ENCODE assay signal across 10 mouse cellular contexts in the genomic region with DNA sequence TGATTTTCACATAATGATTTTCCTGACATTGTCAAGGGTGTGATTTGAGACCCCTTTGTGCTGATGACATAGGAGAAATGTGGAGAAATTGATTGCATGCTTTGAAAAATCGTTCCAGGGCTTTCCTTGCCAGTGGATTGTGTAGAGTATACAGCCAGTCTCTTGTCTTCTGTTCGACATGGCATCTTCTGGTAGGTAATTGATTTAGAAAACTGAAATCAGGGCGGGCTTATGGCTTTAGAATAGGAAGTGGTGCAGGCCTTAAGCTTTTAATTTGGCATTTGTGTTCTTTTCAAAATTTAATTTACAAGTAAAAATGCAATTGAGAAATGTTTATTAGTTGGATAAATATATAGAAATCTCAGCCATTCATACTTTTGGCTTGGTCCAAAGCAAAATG. TPM values are rescaled to one million over a fixed set of nuclear protein-coding genes. Genes with fewer than 3 reads are reported as not detected.
DNase-seq lines count a peak whose midpoint lies in the region; ATAC-seq and TF ChIP-seq lines count a peak whose summit lies in the region.
"Had no signal": no experiment of that assay in that cellular context is flagged by ENCODE, and none has a peak within 500 bp of the region (broad histone marks: within the 10 kb centered on the region; RNA-seq: fewer than 3 reads in every experiment).

No protein-coding gene starts in this region.

- DNase-seq in kidney, postnatal 4 days: no peak
- no peak for DNase-seq in midbrain, postnatal 0 days (ENCODE audit: low spot score)
- no peak for DNase-seq in cerebellum, adult 9-10 months
- DNase-seq in left cerebral cortex, postnatal 4 days: no peak
- no peak for DNase-seq in gastrocnemius, adult 8-10 months (ENCODE audit: low spot score in 2 of 2)
- DNase-seq: gastrocnemius, adult 2 months had no signal

- peak overlapping the region; percentile 54; the same call in 1 of the 2 replicates for H3K9ac ChIP-seq in kidney, embryonic 16.5 days (replicated peaks; ENCODE audit: low read length)
- H3K9ac ChIP-seq in embryonic facial prominence, embryonic 15.5 days: no peak overlapping the region
- no peak overlapping the region for H3K9ac ChIP-seq in intestine, postnatal 0 days (ENCODE audit: low read depth, low read length)
- H3K9ac ChIP-seq in midbrain, postnatal 0 days (replicated peaks; ENCODE audit: low read length, poor library complexity, severe bottlenecking): peak overlapping the region; percentile 99

- H3K4me3 ChIP-seq in kidney, embryonic 16.5 days (ENCODE audit: low read length): peak overlapping the region; percentile 94
- peak overlapping the region; percentile 94 for H3K4me3 ChIP-seq in embryonic facial prominence, embryonic 15.5 days (replicated peaks)
- no peak overlapping the region for H3K4me3 ChIP-seq in intestine, postnatal 0 days (ENCODE audit: low read depth, low read length)
- H3K4me3 ChIP-seq in midbrain, postnatal 0 days (ENCODE audit: low read depth, low read length): peak overlapping the region; percentile 94

- H3K9me3 ChIP-seq in kidney, embryonic 16.5 days (ENCODE audit: low read length): no peaks in the 10 kb centered on the region
- H3K9me3 ChIP-seq in embryonic facial prominence, embryonic 15.5 days (replicated peaks): no peaks in the 10 kb centered on the region
- H3K9me3 ChIP-seq in intestine, postnatal 0 days (ENCODE audit: control insufficient read depth): no peaks in the 10 kb centered on the region
- H3K9me3 ChIP-seq in midbrain, postnatal 0 days (ENCODE audit: low read length): no peaks in the 10 kb centered on the region
- H3K9me3 ChIP-seq: G1E had no signal

- peaks cover 18% of the 10 kb centered on the region; the same call in 1 of the 2 replicates for H3K4me1 ChIP-seq in kidney, embryonic 16.5 days (ENCODE audit: insufficient read depth, low read length)
- H3K4me1 ChIP-seq in embryonic facial prominence, embryonic 15.5 days: peaks cover 14% of the 10 kb centered on the region
- H3K4me1 ChIP-seq in intestine, postnatal 0 days (replicated peaks; ENCODE audit: control insufficient read depth, insufficient read depth, low read length): no peaks in the 10 kb centered on the region
- H3K4me1 ChIP-seq in midbrain, postnatal 0 days (ENCODE audit: insufficient read depth, low read length): peaks cover 25% of the 10 kb centered on the region; the same call in 1 of the 2 replicates

- WGBS in kidney, embryonic 16.5 days: 61% methylated on average over 3 of the region's 3 CpGs
- WGBS in embryonic facial prominence, embryonic 15.5 days: 44% methylated on average over 3 of the region's 3 CpGs
- WGBS in intestine, postnatal 0 days: 59% methylated on average over 3 of the region's 3 CpGs
- WGBS in midbrain, postnatal 0 days: 11% methylated on average over 3 of the region's 3 CpGs

- no peak overlapping the region for H3K27ac ChIP-seq in kidney, embryonic 16.5 days (ENCODE audit: low read length)
- H3K27ac ChIP-seq in embryonic facial prominence, embryonic 15.5 days (replicated peaks): no peak overlapping the region
- H3K27ac ChIP-seq in intestine, postnatal 0 days (ENCODE audit: low read depth, low read length): no peak overlapping the region
- H3K27ac ChIP-seq in midbrain, postnatal 0 days (ENCODE audit: low read depth, low read length): peak overlapping the region; percentile 99
- H3K27ac ChIP-seq: gastrocnemius, adult 2 months had no signal

- peaks cover 36% of the 10 kb centered on the region for H3K36me3 ChIP-seq in kidney, embryonic 16.5 days (ENCODE audit: insufficient read depth, low read length)
- H3K36me3 ChIP-seq in embryonic facial prominence, embryonic 15.5 days: peaks cover 36% of the 10 kb centered on the region
- H3K36me3 ChIP-seq in intestine, postnatal 0 days (ENCODE audit: control insufficient read depth, insufficient read depth): 0 out of 2 replicates have a peak, but pooled peaks cover 14% of the 10 kb centered on the region
- peaks cover 13% of the 10 kb centered on the region for H3K36me3 ChIP-seq in midbrain, postnatal 0 days (ENCODE audit: insufficient read depth, low read length)

- no peak for TF ChIP-seq CTCF in intestine, postnatal 0 days (IDR thresholded peaks at IDR 0.05; ENCODE audit: low read depth)
- TF ChIP-seq CTCF in midbrain, postnatal 0 days (IDR thresholded peaks at IDR 0.05): no peak

- no peaks in the 10 kb centered on the region for H3K27me3 ChIP-seq in kidney, embryonic 16.5 days (ENCODE audit: insufficient read depth, low read length)
- H3K27me3 ChIP-seq in embryonic facial prominence, embryonic 15.5 days: no peaks in the 10 kb centered on the region
- no peaks in the 10 kb centered on the region for H3K27me3 ChIP-seq in intestine, postnatal 0 days (replicated peaks; ENCODE audit: control insufficient read depth, insufficient read depth, low read length)
- no peaks in the 10 kb centered on the region for H3K27me3 ChIP-seq in midbrain, postnatal 0 days (ENCODE audit: insufficient read depth, low read length)

- intact Hi-C loops in left cerebral cortex, postnatal 4 days (cut with DNase I): loop anchor here (2.0 kb wide), 1 partner anchor 73 kb away; a partner anchor contains a TSS

- peak overlapping the region; percentile 72 for H3K4me2 ChIP-seq in kidney, embryonic 16.5 days (replicated peaks; ENCODE audit: low read depth, low read length)
- H3K4me2 ChIP-seq in embryonic facial prominence, embryonic 15.5 days (replicated peaks): peak overlapping the region; percentile 91
- peak overlapping the region; percentile 99 for H3K4me2 ChIP-seq in intestine, postnatal 0 days (replicated peaks; ENCODE audit: low read depth)
- H3K4me2 ChIP-seq in midbrain, postnatal 0 days (ENCODE audit: low read depth, low read length, poor library complexity, severe bottlenecking): peak overlapping the region; percentile 86

- no peak for ATAC-seq in kidney, embryonic 16.5 days (ENCODE audit: low FRiP score, low TSS enrichment)
- ATAC-seq in embryonic facial prominence, embryonic 15.5 days (ENCODE audit: insufficient number of reproducible peaks, low FRiP score, low TSS enrichment, low read depth): no peak
- ATAC-seq in intestine, postnatal 0 days: no peak
- ATAC-seq in midbrain, postnatal 0 days (ENCODE audit: low FRiP score): no peak

RNA-seq across cellular contexts. Expression of a gene that starts 1.9 kb away (rescaled TPM):
- 1,595 and 1,651 TPM in 2 replicates for polyA plus RNA-seq in kidney, embryonic 16.5 days (2015; fragmentation: Nextera tagmentation; extraction: Ambion mirVana)
- 1,403 and 1,438 TPM in 2 replicates for polyA plus RNA-seq in embryonic facial prominence, embryonic 15.5 days (2015; fragmentation: Nextera tagmentation; extraction: Ambion mirVana)
- polyA plus RNA-seq in intestine, postnatal 0 days (2015; fragmentation: Nextera tagmentation; extraction: Ambion mirVana): 398 and 412 TPM in 2 replicates
- 1,269 and 1,609 TPM in 2 replicates for total RNA-seq in midbrain, postnatal 0 days (2014; rRNA removed)
- polyA plus RNA-seq in midbrain, postnatal 0 days (2015; fragmentation: Nextera tagmentation; extraction: Ambion mirVana): 6,261 and 6,359 TPM in 2 replicates
- total RNA-seq in left cerebral cortex, postnatal 4 days (2021): 1,000 to 10,000 TPM; 3,425 to 3,590 TPM
- 1 to 10 TPM; 2.7 to 4.4 (median 2.8) TPM for total RNA-seq in gastrocnemius, adult 8-10 months (2022)

RNA-seq across cellular contexts. Expression of a gene that starts 26.5 kb away (rescaled TPM):
- 3.3 and 4.4 TPM in 2 replicates for polyA plus RNA-seq in kidney, embryonic 16.5 days (2015; fragmentation: Nextera tagmentation; extraction: Ambion mirVana)
- polyA plus RNA-seq in embryonic facial prominence, embryonic 15.5 days (2015; fragmentation: Nextera tagmentation; extraction: Ambion mirVana): 5.7 and 7.2 TPM in 2 replicates
- polyA plus RNA-seq in intestine, postnatal 0 days (2015; fragmentation: Nextera tagmentation; extraction: Ambion mirVana): 62.6 and 70.3 TPM in 2 replicates
- 69.2 and 97.8 TPM in 2 replicates for total RNA-seq in midbrain, postnatal 0 days (2014; rRNA removed)
- 38.9 and 41.3 TPM in 2 replicates for polyA plus RNA-seq in midbrain, postnatal 0 days (2015; fragmentation: Nextera tagmentation; extraction: Ambion mirVana)
- 10 to 100 TPM; 30.7 to 31.7 TPM for total RNA-seq in left cerebral cortex, postnatal 4 days (2021)
- 1 to 10 TPM; 2.8 to 5.5 (median 5.0) TPM for total RNA-seq in gastrocnemius, adult 8-10 months (2022)

RNA-seq across cellular contexts. Expression of a gene that starts 40.8 kb away (rescaled TPM):
- 15.1 and 16.3 TPM in 2 replicates for polyA plus RNA-seq in kidney, embryonic 16.5 days (2015; fragmentation: Nextera tagmentation; extraction: Ambion mirVana)
- polyA plus RNA-seq in embryonic facial prominence, embryonic 15.5 days (2015; fragmentation: Nextera tagmentation; extraction: Ambion mirVana): 8.8 and 8.9 TPM in 2 replicates
- polyA plus RNA-seq in intestine, postnatal 0 days (2015; fragmentation: Nextera tagmentation; extraction: Ambion mirVana): 3.8 TPM in 2 replicates
- total RNA-seq in midbrain, postnatal 0 days (2014; rRNA removed): 1.5 and 2.0 TPM in 2 replicates
- polyA plus RNA-seq in midbrain, postnatal 0 days (2015; fragmentation: Nextera tagmentation; extraction: Ambion mirVana): 0.91 and 1.3 TPM in 2 replicates
- 1 to 10 TPM; 1.4 to 1.8 TPM for total RNA-seq in left cerebral cortex, postnatal 4 days (2021)
- not detected for total RNA-seq in gastrocnemius, adult 8-10 months (2022)
- total RNA-seq: gastrocnemius, adult 2 months had no signal

Comparison
In these comparisons a context has a peak if more than half of its experiments do, and no peak if none do; other contexts are left out.
1. H3K9ac ChIP-seq: peak in kidney, embryonic 16.5 days (single experiment) and midbrain, postnatal 0 days (single experiment); none in embryonic facial prominence, embryonic 15.5 days (single experiment) and intestine, postnatal 0 days (single experiment).
2. Peak in every context shown above with its lines, with median percentiles within 50 percentile points of each other: H3K4me2 ChIP-seq.